Mouse (Mus musculus) hindbrain, postnatal 0 days (tissue): ENCODE results near the gene Atrnl1. TPM values are rescaled to one million over a fixed set of nuclear protein-coding genes. Genes with fewer than 3 reads are reported as not detected.
A peak's percentile ranks its signal among the peaks of the same experiment; 100 is the strongest.

Experiments used
- ATAC-seq: fragments of 200-750 bp; cut with Nextera tagmentation; 2 replicates; pipeline ENCODE4 v1.8.0; 2017; ENCODE audit warnings: mild to moderate bottlenecking, moderate TSS enrichment, moderate library complexity
- DNase-seq: peaks from one replicate; pipeline ENCODE4 v3.0.0-alpha.2; 2015; ENCODE audit warnings: low spot score
- H3K27ac ChIP-seq: fragments of 300-500 bp; sonication (generic); 2 replicates; pipeline ENCODE4 v1.5.1; 2014; ENCODE audit warnings: mild to moderate bottlenecking
- H3K27me3 ChIP-seq: fragments of 300-500 bp; sonication (generic); 2 replicates; pipeline ENCODE4 v1.6.1; 2014; ENCODE audit warnings: low read length, mixed read lengths; ENCODE audit not compliant: insufficient read depth
- H3K36me3 ChIP-seq: fragments of 300-500 bp; sonication (generic); 2 replicates; pipeline ENCODE4 v1.6.1; 2014; ENCODE audit warnings: low read length, mixed read lengths; ENCODE audit not compliant: insufficient read depth
- H3K4me1 ChIP-seq: fragments of 300-500 bp; sonication (generic); 2 replicates; pipeline ENCODE4 v1.6.1; 2014; ENCODE audit warnings: antibody characterized with exemption, low read length, mixed read lengths; ENCODE audit not compliant: insufficient read depth
- H3K4me2 ChIP-seq: fragments of 300-500 bp; sonication (generic); 2 replicates; pipeline ENCODE4 v1.6.1; 2014; ENCODE audit warnings: low read depth, mild to moderate bottlenecking, low read length, moderate library complexity, mixed read lengths
- H3K4me3 ChIP-seq: fragments of 300-500 bp; sonication (generic); 2 replicates; pipeline ENCODE4 v1.5.1; 2014; ENCODE audit warnings: low read length
- H3K9ac ChIP-seq: fragments of 300-500 bp; sonication (generic); replicated peaks from 2 replicates; pipeline ENCODE4 v1.6.1; 2014; ENCODE audit warnings: mild to moderate bottlenecking, low read length, moderate library complexity, mixed read lengths
- H3K9me3 ChIP-seq: fragments of 300-500 bp; sonication (generic); 2 replicates; pipeline ENCODE4 v1.6.1; 2016; ENCODE audit warnings: low read length, mixed read lengths
- CTCF ChIP-seq: IDR thresholded peaks from 2 replicates; pipeline ENCODE4 v1.5.1; 2016; ENCODE audit warnings: antibody characterized with exemption, control low read depth, low read depth
- WGBS: fragments of 180-500 bp; shearing (Covaris S2); extraction: QIAGEN DNeasy Blood & Tissue Kit; methylation state at CpG from one replicate; pipeline ENCODE4 v1.1.7; 2014; 5-methylcytosine and 5-hydroxymethylcytosine counted together
- polyA plus RNA-seq: library from polyadenylated mRNA; unstranded; fragments of >200 nt; fragmentation: Nextera tagmentation; extraction: Ambion mirVana; gene quantifications from 2 replicates; pipeline ENCODE4 v1.2.1, GENCODE M21; 2015
- total RNA-seq: library from RNA; depleted of rRNA; stranded (reverse); fragments of >200 nt; gene quantifications from 2 replicates; pipeline ENCODE4 v1.2.3, GENCODE M21; 2014

Atrnl1 gene
- total and polyA plus RNA-seq, 2 experiments from 2014 or later: 4.4 to 46.0 TPM

GRCm38 (mm10) chr19:58104544-58104943 is 493.7 kb downstream of the Atrnl1 start:
- ATAC-seq: no peak
- H3K36me3 ChIP-seq: no peaks in the 10 kb centered on the region
- WGBS: 72% methylated on average over 7 of the region's 7 CpGs
- H3K4me2 ChIP-seq: no peak overlapping the region
- H3K9ac ChIP-seq: no peak overlapping the region
- H3K4me1 ChIP-seq: no peaks in the 10 kb centered on the region
- no peak overlapping the region for H3K4me3 ChIP-seq
- DNase-seq: peak; percentile 9
- no peak for TF ChIP-seq CTCF
- H3K27ac ChIP-seq: no peak overlapping the region
- H3K9me3 ChIP-seq: no peaks in the 10 kb centered on the region
- H3K27me3 ChIP-seq: no peaks in the 10 kb centered on the region

GRCm38 (mm10) chr19:58107632-58108031 is 496.8 kb downstream of the Atrnl1 start:
- no peak overlapping the region for H3K9ac ChIP-seq
- no peak overlapping the region for H3K4me2 ChIP-seq
- no peaks in the 10 kb centered on the region for H3K27me3 ChIP-seq
- 37% methylated on average over 10 of the region's 10 CpGs for WGBS
- no peak overlapping the region for H3K27ac ChIP-seq
- H3K9me3 ChIP-seq: no peaks in the 10 kb centered on the region
- DNase-seq (no peak), ATAC-seq (no peak)
- H3K36me3 ChIP-seq: no peaks in the 10 kb centered on the region
- no peak overlapping the region for H3K4me3 ChIP-seq
- TF ChIP-seq CTCF: no peak
- no peaks in the 10 kb centered on the region for H3K4me1 ChIP-seq

DNA sequence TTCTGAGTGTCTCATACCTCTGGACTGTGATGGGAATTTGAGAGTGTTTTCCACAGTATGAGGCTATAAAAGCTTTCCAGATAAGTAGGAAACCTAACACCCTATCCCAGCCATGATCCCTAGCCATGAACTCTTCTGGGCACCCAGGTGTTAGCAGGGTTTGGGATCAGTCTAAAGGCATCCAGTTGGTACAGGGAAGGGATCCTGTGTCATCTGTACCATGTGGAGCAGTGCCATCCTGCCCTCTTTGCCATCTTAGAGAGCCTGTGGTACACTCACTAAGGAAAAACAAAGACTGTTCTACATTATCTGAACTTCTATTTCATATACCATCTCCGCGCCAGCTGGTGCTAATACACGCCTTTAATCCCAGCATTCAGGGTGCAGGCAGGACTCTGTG is 499.7 kb downstream of the Atrnl1 start:
- Histone ChIP-seq H3K9me3 (no peaks in the 10 kb centered on the region), H3K36me3 (no peaks in the 10 kb centered on the region), H3K27ac (no peak overlapping the region), H3K27me3 (no peaks in the 10 kb centered on the region), H3K4me1 (no peaks in the 10 kb centered on the region), H3K4me2 (no peak overlapping the region), H3K4me3 (no peak overlapping the region), H3K9ac (no peak overlapping the region)
- no peak for DNase-seq
- no peak for TF ChIP-seq CTCF
- no peak for ATAC-seq
- WGBS: 98% methylated on average over 3 of the region's 3 CpGs

DNA sequence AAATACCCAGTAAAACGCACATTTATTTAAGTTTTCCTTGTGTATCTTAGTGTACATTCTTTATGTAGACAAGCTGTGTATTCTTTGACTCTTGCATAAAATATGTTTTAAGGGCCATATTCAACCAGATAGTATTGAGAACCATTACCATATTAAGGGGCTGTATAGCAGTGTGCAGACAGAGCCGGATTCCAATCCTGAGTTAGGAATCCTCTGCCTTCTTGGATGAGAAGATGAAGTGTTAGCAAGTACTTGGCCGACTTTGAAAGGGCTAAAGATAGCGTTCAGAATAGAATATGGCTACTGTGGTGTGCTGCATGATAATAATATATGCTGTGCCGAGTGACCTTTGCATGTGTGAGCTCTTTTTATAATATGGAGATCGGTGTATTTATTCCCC is 500.5 kb downstream of the Atrnl1 start:
- Histone ChIP-seq H3K4me1 (no peaks in the 10 kb centered on the region), H3K4me3 (no peak overlapping the region), H3K9ac (no peak overlapping the region), H3K36me3 (no peaks in the 10 kb centered on the region), H3K9me3 (no peaks in the 10 kb centered on the region), H3K27me3 (no peaks in the 10 kb centered on the region), H3K4me2 (no peak overlapping the region), H3K27ac (no peak overlapping the region)
- no peak for TF ChIP-seq CTCF
- 90% methylated on average over 6 of the region's 6 CpGs for WGBS
- ATAC-seq (no peak), DNase-seq (no peak)

GRCm38 (mm10) chr19:58112151-58112550 is 501.3 kb downstream of the Atrnl1 start:
- H3K4me2 ChIP-seq: no peak overlapping the region
- no peak for TF ChIP-seq CTCF
- ATAC-seq: no peak
- H3K9me3 ChIP-seq: no peaks in the 10 kb centered on the region
- no peaks in the 10 kb centered on the region for H3K27me3 ChIP-seq
- H3K4me1 ChIP-seq: no peaks in the 10 kb centered on the region
- no peaks in the 10 kb centered on the region for H3K36me3 ChIP-seq
- WGBS: 40% methylated on average over 5 of the region's 5 CpGs
- DNase-seq: no peak
- no peak overlapping the region for H3K9ac ChIP-seq
- H3K4me3 ChIP-seq: no peak overlapping the region
- H3K27ac ChIP-seq: no peak overlapping the region

DNA sequence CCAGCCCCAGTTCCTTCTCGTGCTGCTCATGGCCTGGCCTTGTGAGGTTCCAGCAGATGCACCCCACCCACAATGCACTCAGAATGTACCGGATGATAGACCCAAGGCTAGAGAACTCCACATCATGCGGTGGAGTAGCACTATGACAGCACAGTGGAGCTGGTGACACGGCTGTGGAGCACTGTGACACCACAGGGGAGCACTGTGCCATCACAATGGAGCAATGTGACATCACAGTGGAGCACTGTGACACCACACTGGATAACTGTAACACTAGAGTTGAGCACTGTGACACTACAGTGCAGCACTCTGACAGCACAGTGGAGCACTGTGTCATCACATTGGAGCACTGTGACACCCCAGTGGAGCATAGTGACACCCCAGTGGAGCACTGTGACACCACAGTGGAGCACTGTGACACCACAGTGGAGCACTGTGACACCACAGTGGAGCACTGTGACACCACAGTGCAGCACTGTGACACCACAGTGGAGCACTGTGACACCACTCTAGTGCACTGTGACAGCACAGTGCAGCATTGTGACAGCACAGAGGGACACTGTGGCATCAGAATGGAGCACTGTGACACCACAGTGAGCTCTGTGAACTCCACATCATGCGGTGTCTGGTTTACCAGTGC is 502.4 kb downstream of the Atrnl1 start:
- no peak for TF ChIP-seq CTCF
- DNase-seq (no peak), ATAC-seq (peak; percentile 88)
- no peak overlapping the region for H3K4me3 ChIP-seq
- no peaks in the 10 kb centered on the region for H3K4me1 ChIP-seq
- H3K9me3 ChIP-seq: no peaks in the 10 kb centered on the region
- H3K27ac ChIP-seq: no peak overlapping the region
- no peaks in the 10 kb centered on the region for H3K27me3 ChIP-seq
- H3K9ac ChIP-seq: no peak overlapping the region
- no peaks in the 10 kb centered on the region for H3K36me3 ChIP-seq
- WGBS: 75% methylated on average over 5 of the region's 5 CpGs
- no peak overlapping the region for H3K4me2 ChIP-seq

DNA sequence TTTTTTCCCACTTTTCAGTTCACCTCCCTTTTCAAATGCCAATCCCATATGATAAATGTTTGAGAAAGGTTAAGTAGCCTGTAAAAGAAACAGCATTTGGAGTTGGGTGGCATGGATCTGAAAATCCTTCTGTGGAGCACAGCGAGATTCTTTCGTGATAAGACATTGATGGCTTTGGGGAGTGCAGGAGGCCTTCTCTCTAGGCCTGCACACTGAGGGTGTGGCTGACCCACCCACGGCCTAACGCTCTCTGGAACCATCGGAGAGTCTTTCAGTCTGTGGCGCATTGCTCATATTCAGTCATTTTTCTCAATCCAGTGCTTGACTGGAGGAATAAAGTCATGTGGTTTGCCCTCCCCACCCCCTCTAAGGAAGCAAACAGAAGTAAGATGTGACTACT is 506.8 kb downstream of the Atrnl1 start:
- H3K4me2 ChIP-seq: no peak overlapping the region
- 79% methylated on average over 6 of the region's 6 CpGs for WGBS
- DNase-seq: no peak

More for the DNA sequence above, 506.8 kb downstream of the Atrnl1 start:
- no peak overlapping the region for H3K4me3 ChIP-seq
- H3K4me1 ChIP-seq: no peaks in the 10 kb centered on the region
- no peak overlapping the region for H3K27ac ChIP-seq
- H3K9me3 ChIP-seq: no peaks in the 10 kb centered on the region
- no peak for ATAC-seq
- no peak for TF ChIP-seq CTCF
- no peaks in the 10 kb centered on the region for H3K27me3 ChIP-seq
- H3K36me3 ChIP-seq: no peaks in the 10 kb centered on the region
- H3K9ac ChIP-seq: no peak overlapping the region
